Mouse (Mus musculus): ENCODE measurements at regions not wholly inside any gene's neighbourhood (a gene's known extent, or its start where the extent isn't known, plus 50 kb on each side); places are given as distances from the start of the nearest gene placed in this dataset.

DNA sequence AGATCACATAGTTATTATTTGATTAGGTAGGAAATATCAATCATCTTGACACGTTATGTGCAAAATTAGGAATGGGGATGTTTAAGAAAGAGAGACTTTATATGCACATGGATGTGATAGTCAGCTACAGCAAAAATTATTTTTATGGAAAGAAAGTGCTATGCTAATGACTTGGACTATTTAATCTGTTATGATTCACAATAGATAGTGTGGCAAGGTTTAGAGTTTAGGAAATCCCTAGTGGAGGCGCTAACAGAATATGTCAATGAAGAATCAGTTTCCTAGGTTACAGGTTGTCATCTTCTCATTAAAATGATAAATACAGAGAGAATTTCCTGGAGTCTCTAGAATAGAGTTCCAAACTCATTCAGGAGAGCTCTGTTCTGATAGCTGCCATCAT lies 323.4 kb downstream of the Kcnc2 start:
- Histone ChIP-seq H3K36me3 (ENCODE audit: control insufficient read depth, insufficient read depth) (no peaks in the 10 kb centered on the region), H3K4me2 (ENCODE audit: low read depth) (no peak overlapping the region), H3K79me2 (ENCODE audit: control insufficient read depth, insufficient read depth) (no peaks in the 10 kb centered on the region), H3K27me3 (ENCODE audit: control insufficient read depth, insufficient read depth, insufficient read length) (no peaks in the 10 kb centered on the region), H3K4me3 (no peak overlapping the region), H3ac (ENCODE audit: control insufficient read depth, insufficient read length) (no peak overlapping the region)
- TF ChIP-seq E2F4 (IDR thresholded peaks at IDR 0.05; ENCODE audit: insufficient read depth) (no peak), MYOD1 (IDR thresholded peaks at IDR 0.05; ENCODE audit: control insufficient read depth in 1 of 3, insufficient read length in 2 of 3, low read depth in 2 of 3) (no peak), REST (IDR thresholded peaks at IDR 0.05; ENCODE audit: insufficient read depth, insufficient read length) (no peak), MYOG (IDR thresholded peaks at IDR 0.05; ENCODE audit: control insufficient read depth in 1 of 3, insufficient read depth in 1 of 3, insufficient read length in 2 of 3, low read depth in 2 of 3) (no peak), CEBPB (IDR thresholded peaks at IDR 0.05; ENCODE audit: insufficient read depth, poor library complexity, severe bottlenecking) (no peak), SRF (IDR thresholded peaks at IDR 0.05; ENCODE audit: control insufficient read depth, insufficient read length, low read depth) (no peak), USF1 (IDR thresholded peaks at IDR 0.05; ENCODE audit: low read depth) (no peak), POLR2A (IDR thresholded peaks at IDR 0.05; ENCODE audit: insufficient read length, low read depth) (no peak), MAX (IDR thresholded peaks at IDR 0.05; ENCODE audit: low read depth) (no peak), POLR2AphosphoS2 (IDR thresholded peaks at IDR 0.05; ENCODE audit: insufficient read length, low read depth) (no peak), TCF12 (IDR thresholded peaks at IDR 0.05; ENCODE audit: insufficient read depth, poor library complexity, severe bottlenecking) (no peak), TCF3 (IDR thresholded peaks at IDR 0.05; ENCODE audit: insufficient read length, low read depth) (no peak)

DNA sequence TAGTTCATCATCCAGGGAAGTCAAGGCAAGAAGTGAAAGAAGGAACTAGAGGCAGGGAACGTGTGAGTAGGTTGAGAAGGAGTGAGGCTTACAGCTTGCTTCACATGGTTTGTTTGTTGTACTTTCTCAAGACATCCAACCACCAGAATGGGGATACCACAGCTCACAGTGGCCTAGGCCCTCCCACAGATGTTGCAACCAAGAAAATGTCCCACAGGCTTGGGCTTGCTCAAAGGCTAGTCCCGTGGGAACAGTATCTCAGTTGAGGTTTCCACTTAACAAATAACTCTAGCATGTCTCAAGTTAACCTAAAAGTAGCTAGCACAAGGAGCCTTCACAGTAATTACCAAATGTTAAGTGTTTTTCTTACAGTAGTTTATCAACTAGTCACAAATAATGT lies 323.2 kb downstream of the Atxn7l3b start:
- Histone ChIP-seq H3K4me2 (ENCODE audit: low read depth) (peak overlapping the region; percentile 10), H3K36me3 (ENCODE audit: control insufficient read depth, insufficient read depth) (no peaks in the 10 kb centered on the region), H3ac (ENCODE audit: control insufficient read depth, insufficient read length) (no peak overlapping the region), H3K79me2 (ENCODE audit: control insufficient read depth, insufficient read depth) (no peaks in the 10 kb centered on the region), H3K27me3 (ENCODE audit: control insufficient read depth, insufficient read depth, insufficient read length) (no peaks in the 10 kb centered on the region), H3K4me3 (no peak overlapping the region)
- no peak for TF ChIP-seq POLR2AphosphoS2 (IDR thresholded peaks at IDR 0.05; ENCODE audit: insufficient read length, low read depth)
- peak; percentile 95 for TF ChIP-seq CEBPB (IDR thresholded peaks at IDR 0.05; ENCODE audit: insufficient read depth, poor library complexity, severe bottlenecking)

DNA sequence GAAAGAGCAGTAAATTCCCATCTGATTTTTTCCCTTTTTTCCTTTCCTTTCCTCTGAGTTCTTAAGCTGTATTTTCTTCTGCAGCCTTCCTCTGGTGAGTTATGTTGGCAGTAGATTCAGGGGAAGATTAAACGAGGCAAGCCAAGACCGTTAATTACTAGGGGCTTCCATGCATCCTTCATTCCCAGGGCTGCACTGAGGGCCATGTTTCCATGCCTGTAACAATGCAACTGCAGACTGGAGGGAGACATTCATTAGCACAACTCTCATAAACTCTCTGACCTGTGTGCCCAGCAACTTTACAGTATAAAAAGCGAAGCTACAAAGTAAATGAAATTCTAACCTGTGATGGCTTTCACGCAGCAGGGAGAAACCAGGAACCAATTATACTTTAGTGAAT lies 321.2 kb downstream of the Atxn7l3b start:
- no peak overlapping the region for H3K4me2 ChIP-seq (ENCODE audit: low read depth)
- H3K36me3 ChIP-seq (ENCODE audit: control insufficient read depth, insufficient read depth), result no peaks in the 10 kb centered on the region
- TF ChIP-seq MYOD1 (IDR thresholded peaks at IDR 0.05; ENCODE audit: control insufficient read depth in 1 of 3, insufficient read length in 2 of 3, low read depth in 2 of 3), result no peak
- no peak for TF ChIP-seq MAX (IDR thresholded peaks at IDR 0.05; ENCODE audit: low read depth)
- no peak for TF ChIP-seq CEBPB (IDR thresholded peaks at IDR 0.05; ENCODE audit: insufficient read depth, poor library complexity, severe bottlenecking)
- TF ChIP-seq TCF12 (IDR thresholded peaks at IDR 0.05; ENCODE audit: insufficient read depth, poor library complexity, severe bottlenecking), result no peak
- no peak for TF ChIP-seq MYOG (IDR thresholded peaks at IDR 0.05; ENCODE audit: control insufficient read depth in 1 of 3, insufficient read depth in 1 of 3, insufficient read length in 2 of 3, low read depth in 2 of 3)
- no peak for TF ChIP-seq POLR2A (IDR thresholded peaks at IDR 0.05; ENCODE audit: insufficient read length, low read depth)
- TF ChIP-seq USF1 (IDR thresholded peaks at IDR 0.05; ENCODE audit: low read depth), result no peak
- TF ChIP-seq POLR2AphosphoS2 (IDR thresholded peaks at IDR 0.05; ENCODE audit: insufficient read length, low read depth), result no peak
- TF ChIP-seq REST (IDR thresholded peaks at IDR 0.05; ENCODE audit: insufficient read depth, insufficient read length), result no peak
- TF ChIP-seq SRF (IDR thresholded peaks at IDR 0.05; ENCODE audit: control insufficient read depth, insufficient read length, low read depth), result no peak
- no peak for TF ChIP-seq E2F4 (IDR thresholded peaks at IDR 0.05; ENCODE audit: insufficient read depth)
- TF ChIP-seq TCF3 (IDR thresholded peaks at IDR 0.05; ENCODE audit: insufficient read length, low read depth), result no peak
- H3ac ChIP-seq (ENCODE audit: control insufficient read depth, insufficient read length), result no peak overlapping the region
- H3K27me3 ChIP-seq (ENCODE audit: control insufficient read depth, insufficient read depth, insufficient read length), result no peaks in the 10 kb centered on the region
- H3K4me3 ChIP-seq, result no peak overlapping the region
- no peaks in the 10 kb centered on the region for H3K79me2 ChIP-seq (ENCODE audit: control insufficient read depth, insufficient read depth)

DNA sequence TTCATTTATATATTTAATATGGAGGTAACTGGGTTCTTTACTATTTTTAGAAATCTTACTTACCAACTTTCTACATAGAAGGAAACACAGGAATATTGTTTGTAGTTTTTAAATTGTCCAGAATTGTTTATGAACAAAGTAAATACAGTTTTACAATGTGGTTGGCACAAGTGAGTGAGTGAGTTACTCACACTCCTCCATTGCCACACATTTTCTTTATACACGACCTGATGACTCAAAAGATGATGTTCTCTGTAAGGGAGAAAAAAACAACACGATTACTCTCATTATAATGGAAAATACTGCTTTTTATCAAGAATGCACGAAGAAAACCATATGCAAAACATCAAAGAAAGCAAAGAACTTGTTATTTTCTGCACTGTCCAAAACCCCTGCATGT lies 317.1 kb downstream of the Atxn7l3b start:
- no peak overlapping the region for H3K4me3 ChIP-seq
- H3K79me2 ChIP-seq (ENCODE audit: control insufficient read depth, insufficient read depth), result no peaks in the 10 kb centered on the region
- H3K27me3 ChIP-seq (ENCODE audit: control insufficient read depth, insufficient read depth, insufficient read length), result no peaks in the 10 kb centered on the region
- H3K36me3 ChIP-seq (ENCODE audit: control insufficient read depth, insufficient read depth), result no peaks in the 10 kb centered on the region
- no peak overlapping the region for H3ac ChIP-seq (ENCODE audit: control insufficient read depth, insufficient read length)
- peak; percentile 78 for TF ChIP-seq CEBPB (IDR thresholded peaks at IDR 0.05; ENCODE audit: insufficient read depth, poor library complexity, severe bottlenecking)
- TF ChIP-seq POLR2A (IDR thresholded peaks at IDR 0.05; ENCODE audit: insufficient read length, low read depth), result no peak
- no peak overlapping the region for H3K4me2 ChIP-seq (ENCODE audit: low read depth)

DNA sequence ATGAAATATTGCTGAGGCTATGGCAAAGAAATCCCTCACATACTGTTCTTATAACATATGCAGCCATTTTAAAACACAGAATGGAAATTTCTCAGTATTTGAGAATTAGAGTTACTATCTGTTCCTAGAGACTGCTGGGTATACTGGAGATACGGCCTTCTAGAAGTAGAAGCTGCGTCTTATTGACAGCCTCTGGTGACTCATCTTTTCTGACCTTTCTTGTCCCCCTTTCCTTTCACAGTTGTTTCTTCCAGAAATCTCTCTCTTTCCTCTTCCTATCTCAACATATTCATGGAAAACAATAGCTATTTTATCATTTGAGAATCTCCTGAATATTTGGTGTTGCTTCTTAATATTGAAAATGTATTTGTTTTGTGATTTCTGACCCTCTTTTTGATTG lies 315.1 kb downstream of the Atxn7l3b start:
- H3K36me3 ChIP-seq (ENCODE audit: control insufficient read depth, insufficient read depth), result no peaks in the 10 kb centered on the region
- TF ChIP-seq POLR2AphosphoS2 (IDR thresholded peaks at IDR 0.05; ENCODE audit: insufficient read length, low read depth) (no peak), MAX (IDR thresholded peaks at IDR 0.05; ENCODE audit: low read depth) (no peak), MYOG (IDR thresholded peaks at IDR 0.05; ENCODE audit: control insufficient read depth in 1 of 3, insufficient read depth in 1 of 3, insufficient read length in 2 of 3, low read depth in 2 of 3) (no peak), USF1 (IDR thresholded peaks at IDR 0.05; ENCODE audit: low read depth) (no peak)

More for the DNA sequence above, 315.1 kb downstream of the Atxn7l3b start:
- H3K4me2 ChIP-seq (ENCODE audit: low read depth), result peak overlapping the region; percentile 51
- H3K4me3 ChIP-seq, result no peak overlapping the region
- H3ac ChIP-seq (ENCODE audit: control insufficient read depth, insufficient read length), result no peak overlapping the region
- H3K27me3 ChIP-seq (ENCODE audit: control insufficient read depth, insufficient read depth, insufficient read length), result no peaks in the 10 kb centered on the region
- H3K79me2 ChIP-seq (ENCODE audit: control insufficient read depth, insufficient read depth), result no peaks in the 10 kb centered on the region
